Mouse (Mus musculus) CH12.LX (cell line): Measurements from ENCODE around the gene Ankrd27. TPM values are rescaled to one million over a fixed set of nuclear protein-coding genes. Genes with fewer than 3 reads are reported as not detected.

Source experiments
- DNase-seq: peaks from one replicate; pipeline ENCODE4 v3.0.0-alpha.2; 2013; ENCODE audit errors: extremely low read depth
- H3K27ac ChIP-seq: 2 replicates; pipeline ENCODE4 v1.5.1; 2012; ENCODE audit warnings: low read depth, mild to moderate bottlenecking, control low read depth, moderate library complexity; ENCODE audit not compliant: insufficient read depth
- H3K27me3 ChIP-seq: replicated peaks from 2 replicates; pipeline ENCODE3; 2012; ENCODE audit warnings: inconsistent platforms
- H3K36me3 ChIP-seq, 2 experiments: replicated peaks in 1 of 2; 2 replicates each; pipeline versions ENCODE3 to v1.6.1; 2012; ENCODE audit warnings: inconsistent platforms in 1 of 2, low read length in 1 of 2, mild to moderate bottlenecking in 1 of 2, mixed read lengths in 1 of 2, moderate library complexity in 1 of 2; ENCODE audit not compliant: control insufficient read depth in 1 of 2, insufficient read depth in 1 of 2
- H3K4me1 ChIP-seq, 2 experiments: 2 replicates each; pipeline ENCODE4 v1.6.1; 2012; ENCODE audit warnings: inconsistent platforms in 1 of 2, moderate library complexity in 1 of 2; ENCODE audit not compliant: insufficient read depth in 2 of 2, control insufficient read depth in 1 of 2
- H3K4me2 ChIP-seq: 2 replicates; pipeline ENCODE4 v1.6.1; 2012; ENCODE audit warnings: low read depth, mild to moderate bottlenecking, control low read depth; ENCODE audit not compliant: poor library complexity, insufficient read depth, severe bottlenecking
- H3K4me3 ChIP-seq, 3 experiments: fragments of 150-350 bp in 1 of 3; sonication (generic) in 1 of 3; replicated peaks in 1 of 3; 2 replicates each; pipeline versions ENCODE3 to v1.5.1; 2011 to 2012; ENCODE audit warnings: low read depth in 2 of 3, low read length in 2 of 3, mild to moderate bottlenecking in 2 of 3, moderate library complexity in 2 of 3, control low read depth in 1 of 3, improper control_type of control experiment in 1 of 3, inconsistent platforms in 1 of 3, mixed read lengths in 1 of 3; ENCODE audit not compliant: poor library complexity in 1 of 3
- H3K79me2 ChIP-seq: replicated peaks from 2 replicates; pipeline ENCODE4 v1.6.1; 2012; ENCODE audit warnings: mild to moderate bottlenecking, moderate library complexity; ENCODE audit not compliant: control insufficient read depth, poor library complexity, insufficient read depth, severe bottlenecking; ENCODE audit errors: extremely low read depth
- H3K9ac ChIP-seq: 2 replicates; pipeline ENCODE4 v1.6.1; 2012; ENCODE audit warnings: low read depth, mild to moderate bottlenecking, control low read depth, moderate library complexity; ENCODE audit not compliant: insufficient read depth
- H3K9me3 ChIP-seq: replicated peaks from 2 replicates; pipeline ENCODE3; 2012; ENCODE audit warnings: low read length, inconsistent platforms, mixed read lengths
- BHLHE40 ChIP-seq: IDR thresholded peaks from 2 replicates; pipeline ENCODE4 v1.6.1; 2011; ENCODE audit warnings: mild to moderate bottlenecking, low read depth, low read length, improper control_type of control experiment
- CHD2 ChIP-seq: IDR thresholded peaks from 2 replicates; pipeline ENCODE4 v1.6.1; 2011; ENCODE audit warnings: low read length, improper control_type of control experiment
- CTCF ChIP-seq, 2 experiments: IDR thresholded peaks in 1 of 2; conservative IDR thresholded peaks in 1 of 2; 2 replicates each; pipeline ENCODE4 v1.5.1; 2011 to 2012; ENCODE audit warnings: low read depth in 2 of 2, low read length in 2 of 2, improper control_type of control experiment in 1 of 2, inconsistent platforms in 1 of 2, mild to moderate bottlenecking in 1 of 2, moderate library complexity in 1 of 2
- IRF4 ChIP-seq: IDR thresholded peaks from 2 replicates; pipeline ENCODE4 v1.6.1; 2014; ENCODE audit warnings: low read depth, mild to moderate bottlenecking, inconsistent platforms, low read length, improper control_type of control experiment
- JUN ChIP-seq: IDR thresholded peaks from 2 replicates; pipeline ENCODE4 v1.6.1; 2011; ENCODE audit warnings: low read depth, mild to moderate bottlenecking, low read length, improper control_type of control experiment, moderate library complexity; ENCODE audit not compliant: insufficient read depth
- KAT2A ChIP-seq: IDR thresholded peaks from 2 replicates; pipeline ENCODE4 v1.6.1; 2012; ENCODE audit warnings: low read length, improper control_type of control experiment, inconsistent platforms; ENCODE audit not compliant: insufficient replicate concordance
- MAFK ChIP-seq: IDR thresholded peaks from 2 replicates; pipeline ENCODE4 v1.6.1; 2011; ENCODE audit warnings: low read length, improper control_type of control experiment; ENCODE audit not compliant: insufficient replicate concordance
- MAX ChIP-seq: IDR thresholded peaks from 2 replicates; pipeline ENCODE4 v1.6.1; 2011; ENCODE audit warnings: low read length, improper control_type of control experiment
- MXI1 ChIP-seq: IDR thresholded peaks from 2 replicates; pipeline ENCODE4 v1.6.1; 2011; ENCODE audit warnings: mild to moderate bottlenecking, low read depth, low read length, improper control_type of control experiment
- POLR2A ChIP-seq: IDR thresholded peaks from 2 replicates; pipeline ENCODE4 v1.6.1; 2011; ENCODE audit warnings: low read depth, mild to moderate bottlenecking, improper control_type of control experiment, low read length
- UBTF ChIP-seq: IDR thresholded peaks from 2 replicates; pipeline ENCODE4 v1.6.1; 2012; ENCODE audit warnings: low read depth, mild to moderate bottlenecking, inconsistent platforms, low read length, improper control_type of control experiment, moderate library complexity
- USF2 ChIP-seq: conservative IDR thresholded peaks from 2 replicates; pipeline ENCODE4 v1.6.1; 2011; ENCODE audit warnings: low read depth, low read length, improper control_type of control experiment
- ZC3H11A ChIP-seq: IDR thresholded peaks from 2 replicates; pipeline ENCODE4 v1.6.1; 2012; ENCODE audit warnings: low read depth, mild to moderate bottlenecking, inconsistent platforms, low read length, improper control_type of control experiment
- ZKSCAN1 ChIP-seq: IDR thresholded peaks from 2 replicates; pipeline ENCODE4 v1.6.1; 2012; ENCODE audit warnings: low read depth, inconsistent platforms, low read length, improper control_type of control experiment, borderline replicate concordance
- ZMIZ1 ChIP-seq: IDR thresholded peaks from 2 replicates; pipeline ENCODE4 v1.6.1; 2012; ENCODE audit warnings: low read depth, mild to moderate bottlenecking, inconsistent platforms, low read length, improper control_type of control experiment
- dilution Hi-C: fragments of 300-500 bp; cut with MboI; formaldehyde crosslinking; loops from 2 replicates; pipeline ENCODE4 v1.14.3; 2020; ENCODE audit warnings: low sequenced_read_pairs; ENCODE audit not compliant: extremely low pct_unique_long_range_greater_than_20kb, extremely low pct_ligation_motif_present
- in situ Hi-C: fragments of 300-500 bp; cut with MboI; formaldehyde crosslinking; loops from 3 replicates; pipeline ENCODE4 v1.14.3; 2019; ENCODE audit warnings: low sequenced_read_pairs, low pct_ligation_motif_present, low pct_unique_long_range_greater_than_20kb, mixed read lengths
- polyA plus RNA-seq: library from polyadenylated mRNA; unstranded; fragments of >175 nt; gene quantifications from 2 replicates; pipeline ENCODE4 v1.2.1, GENCODE M21; 2012; ENCODE audit warnings: low read depth; ENCODE audit not compliant: insufficient read length
- total RNA-seq, 2 experiments: library from RNA; depleted of rRNA; stranded (reverse); fragments of 300-350 nt in 1 of 2; fragments of >200 nt in 1 of 2; gene quantifications; 2 replicates each; pipeline ENCODE4 v1.2.3; 2012 to 2014

Ankrd27 gene
- total and polyA plus RNA-seq, 3 experiments = 38.6 to 49.1 (median 39.0) TPM

- Histone ChIP-seq H3K9me3 (no peaks in the 10 kb centered on the region), H3K9ac (no peak overlapping the region), H3K36me3 (no peaks in the 10 kb centered on the region), H3K27me3 (peaks cover 16% of the 10 kb centered on the region), H3K4me2 (no peak overlapping the region), H3K79me2 (no peaks in the 10 kb centered on the region), H3K4me1 (peaks cover 0 to 11% of the 10 kb centered on the region in 2 experiments; a peak in 3 of 4 replicates), H3K27ac (no peak overlapping the region), H3K4me3 (no peak overlapping the region)
- dilution Hi-C loops = no loop called here
- no peak for DNase-seq
- TF ChIP-seq MAFK (no peak), CTCF (conservative IDR thresholded peaks at IDR 0.05 in 1 of 2, IDR thresholded peaks at IDR 0.05 in 1 of 2; ENCODE audit: low read depth in 2 of 2, low read length in 2 of 2) (no peak), IRF4 (no peak), UBTF (no peak), ZKSCAN1 (no peak), USF2 (no peak), CHD2 (no peak), MAX (no peak), KAT2A (no peak), ZMIZ1 (no peak), POLR2A (no peak)
- in situ Hi-C loops = loop anchor here (25.0 kb wide), 1 partner anchor 171 kb away; the partner anchor contains the start of genes Cep89 and Faap24
Measured at GRCm38 (mm10) chr7:35558681-35559080, 27.4 kb upstream of the Ankrd27 start.

- Histone ChIP-seq H3K4me2 (no peak overlapping the region), H3K79me2 (no peaks in the 10 kb centered on the region), H3K36me3 (no peaks in the 10 kb centered on the region), H3K9me3 (no peaks in the 10 kb centered on the region), H3K4me1 (peaks cover 0 to 5% of the 10 kb centered on the region in 2 experiments; a peak in 1 of 4 replicates), H3K27ac (no peak overlapping the region), H3K27me3 (peaks cover 19% of the 10 kb centered on the region), H3K4me3 (no peak overlapping the region), H3K9ac (no peak overlapping the region)
- in situ Hi-C loops = loop anchor here (25.0 kb wide), 1 partner anchor 173 kb away; the partner anchor contains the start of genes Cep89 and Faap24
- DNase-seq = no peak
- dilution Hi-C loops = no loop called here
- TF ChIP-seq JUN = no peak
- TF ChIP-seq MXI1 = no peak
- TF ChIP-seq KAT2A = no peak
- TF ChIP-seq ZC3H11A = no peak
- TF ChIP-seq UBTF = no peak
- TF ChIP-seq BHLHE40 = no peak
Measured at GRCm38 (mm10) chr7:35559838-35560237, 26.2 kb upstream of the Ankrd27 start.
